Mouse (Mus musculus): ENCODE data around the gene Sun1.

Sun1 gene

GRCm38 (mm10) chr5:139251279-139251678, 50.8 kb downstream of the Sun1 start:
- DNase-seq (ENCODE audit: low spot score in 2 of 2): no peak

GRCm38 (mm10) chr5:139251736-139252080, 51.3 kb downstream of the Sun1 start:
- no peak for DNase-seq (ENCODE audit: low spot score in 2 of 2)

- DNase-seq (ENCODE audit: low spot score in 2 of 2): peak; percentile 98 to 99
These were observed 51.9 kb downstream of the Sun1 start, which contains the start of gene Get4 for GRCm38 (mm10) chr5:139252081-139252909. TSS of gene Get4 (plus strand) at chr5:139252324.

- peak in 1 of 2 experiments; percentile 30 for DNase-seq (ENCODE audit: low spot score in 2 of 2)
These were observed 52.4 kb downstream of the Sun1 start for GRCm38 (mm10) chr5:139252910-139253245.

- peak; percentile 26 to 32 for DNase-seq (ENCODE audit: low spot score in 2 of 2)
These were observed 52.9 kb downstream of the Sun1 start for GRCm38 (mm10) chr5:139253301-139253741.

- DNase-seq (ENCODE audit: low spot score in 2 of 2): no peak
These were observed 54.5 kb downstream of the Sun1 start for GRCm38 (mm10) chr5:139254938-139255337.

GRCm38 (mm10) chr5:139255777-139256176, 55.3 kb downstream of the Sun1 start:
- DNase-seq (ENCODE audit: low spot score in 2 of 2): no peak

GRCm38 (mm10) chr5:139256211-139256765, 55.9 kb downstream of the Sun1 start:
- DNase-seq (ENCODE audit: low spot score in 2 of 2): no peak

- no peak for DNase-seq (ENCODE audit: low spot score in 2 of 2)
These were observed 56.8 kb downstream of the Sun1 start for GRCm38 (mm10) chr5:139257265-139257664.

- no peak for DNase-seq (ENCODE audit: low spot score in 2 of 2)
These were observed 57.4 kb downstream of the Sun1 start for GRCm38 (mm10) chr5:139257818-139258217.

- no peak for DNase-seq (ENCODE audit: low spot score in 2 of 2)
These were observed 58.1 kb downstream of the Sun1 start for GRCm38 (mm10) chr5:139258371-139259035.

- no peak for DNase-seq (ENCODE audit: low spot score in 2 of 2)
These were observed 59.4 kb downstream of the Sun1 start for GRCm38 (mm10) chr5:139259853-139260252.

- DNase-seq (ENCODE audit: low spot score in 2 of 2): no peak
These were observed 61.0 kb downstream of the Sun1 start for GRCm38 (mm10) chr5:139261403-139261802.

GRCm38 (mm10) chr5:139267661-139268060, 67.2 kb downstream of the Sun1 start:
- DNase-seq (ENCODE audit: low spot score in 2 of 2): no peak

- no peak for DNase-seq (ENCODE audit: low spot score in 2 of 2)
These were observed 70.5 kb downstream of the Sun1 start for GRCm38 (mm10) chr5:139270806-139271521.

GRCm38 (mm10) chr5:139271994-139272554, 71.6 kb downstream of the Sun1 start:
- no peak for DNase-seq (ENCODE audit: low spot score in 2 of 2)

- no peak for DNase-seq (ENCODE audit: low spot score in 2 of 2)
These were observed 76.8 kb downstream of the Sun1 start for GRCm38 (mm10) chr5:139277287-139277686.

- DNase-seq (ENCODE audit: low spot score in 2 of 2): no peak
These were observed 81.1 kb downstream of the Sun1 start for GRCm38 (mm10) chr5:139281373-139282112.

GRCm38 (mm10) chr5:139282191-139282590, 81.8 kb downstream of the Sun1 start:
- peak; percentile 78 to 84 for DNase-seq (ENCODE audit: low spot score in 2 of 2)

- no peak for DNase-seq (ENCODE audit: low spot score in 2 of 2)
These were observed 83.2 kb downstream of the Sun1 start for GRCm38 (mm10) chr5:139283460-139284180.
